Mouse (Mus musculus): Measurements from ENCODE around the gene Cyp19a1. TPM values are rescaled to one million over a fixed set of nuclear protein-coding genes. Genes with fewer than 3 reads are reported as not detected.

Cyp19a1 gene
- polyA plus RNA-seq, 1 experiment from 2014 or later, result not detected

- Histone ChIP-seq H3K4me3 (ENCODE audit: low read depth, low read length) (no peak overlapping the region), H3K4me2 (ENCODE audit: low read depth, low read length) (no peak overlapping the region), H3K27me3 (ENCODE audit: insufficient read depth, low read length) (no peaks in the 10 kb centered on the region), H3K27ac (ENCODE audit: low read depth) (no peak overlapping the region), H3K9ac (replicated peaks) (no peak overlapping the region), H3K9me3 (ENCODE audit: low read length) (no peaks in the 10 kb centered on the region), H3K4me1 (ENCODE audit: insufficient read depth) (no peaks in the 10 kb centered on the region), H3K36me3 (replicated peaks; ENCODE audit: insufficient read depth, low read length) (no peaks in the 10 kb centered on the region)
- ATAC-seq (peak; percentile 82), DNase-seq (no peak)
- TF ChIP-seq CTCF (IDR thresholded peaks at IDR 0.05; ENCODE audit: low read depth) (no peak), EP300 (IDR thresholded peaks at IDR 0.05; ENCODE audit: low read depth) (no peak)
- 55% methylated on average over 3 of the region's 3 CpGs for WGBS (ENCODE audit: insufficient replicate concordance)
These were observed 31.5 kb upstream of the Cyp19a1 start for GRCm38 (mm10) chr9:54299389-54299788.

- no peak overlapping the region for H3K27ac ChIP-seq (ENCODE audit: low read depth)
- H3K4me1 ChIP-seq (ENCODE audit: insufficient read depth), result no peaks in the 10 kb centered on the region
- no peaks in the 10 kb centered on the region for H3K36me3 ChIP-seq (replicated peaks; ENCODE audit: insufficient read depth, low read length)
- DNase-seq, result no peak
- no peak overlapping the region for H3K9ac ChIP-seq (replicated peaks)
- H3K27me3 ChIP-seq (ENCODE audit: insufficient read depth, low read length), result peaks cover 21% of the 10 kb centered on the region
- no peaks in the 10 kb centered on the region for H3K9me3 ChIP-seq (ENCODE audit: low read length)
- no peak overlapping the region for H3K4me2 ChIP-seq (ENCODE audit: low read depth, low read length)
- no peak overlapping the region for H3K4me3 ChIP-seq (ENCODE audit: low read depth, low read length)
- no peak for ATAC-seq
- no peak for TF ChIP-seq CTCF (IDR thresholded peaks at IDR 0.05; ENCODE audit: low read depth)
- no peak for TF ChIP-seq EP300 (IDR thresholded peaks at IDR 0.05; ENCODE audit: low read depth)
- WGBS (ENCODE audit: insufficient replicate concordance), result 57% methylated on average over 5 of the region's 5 CpGs
These were observed 19.9 kb upstream of the Cyp19a1 start for GRCm38 (mm10) chr9:54287804-54288203.

GRCm38 (mm10) chr9:54286331-54286987, 18.5 kb upstream of the Cyp19a1 start, which contains the start of gene Gldn:
Gene Gldn (plus strand): TSS chr9:54286486.
- Histone ChIP-seq H3K27ac (ENCODE audit: low read depth) (no peak within 1 kb of the TSS), H3K36me3 (replicated peaks; ENCODE audit: insufficient read depth, low read length) (no peaks in the 10 kb centered on the region), H3K4me2 (ENCODE audit: low read depth, low read length) (peak within 1 kb of the TSS; percentile 26), H3K4me3 (ENCODE audit: low read depth, low read length) (0 out of 2 replicates have a peak within 1 kb of the TSS, but pooled peaks have one; percentile 8), H3K9ac (replicated peaks) (no peak within 1 kb of the TSS), H3K9me3 (ENCODE audit: low read length) (no peaks in the 10 kb centered on the region), H3K4me1 (ENCODE audit: insufficient read depth) (no peaks in the 10 kb centered on the region), H3K27me3 (ENCODE audit: insufficient read depth, low read length) (peaks cover 21% of the 10 kb centered on the region)
- ATAC-seq, result no peak
- DNase-seq, result no peak
- no peak for TF ChIP-seq CTCF (IDR thresholded peaks at IDR 0.05; ENCODE audit: low read depth)
- no peak for TF ChIP-seq EP300 (IDR thresholded peaks at IDR 0.05; ENCODE audit: low read depth)
- 4% methylated on average over 61 of the region's 61 CpGs for WGBS (ENCODE audit: insufficient replicate concordance)

GRCm38 (mm10) chr9:54279046-54279589, 11.2 kb upstream of the Cyp19a1 start:
- H3K4me2 ChIP-seq (ENCODE audit: low read depth, low read length), result no peak overlapping the region
- no peak overlapping the region for H3K27ac ChIP-seq (ENCODE audit: low read depth)
- no peaks in the 10 kb centered on the region for H3K9me3 ChIP-seq (ENCODE audit: low read length)
- H3K36me3 ChIP-seq (replicated peaks; ENCODE audit: insufficient read depth, low read length), result no peaks in the 10 kb centered on the region
- no peak for DNase-seq
- no peak overlapping the region for H3K4me3 ChIP-seq (ENCODE audit: low read depth, low read length)
- TF ChIP-seq EP300 (IDR thresholded peaks at IDR 0.05; ENCODE audit: low read depth) (no peak), CTCF (IDR thresholded peaks at IDR 0.05; ENCODE audit: low read depth) (no peak)
- WGBS (ENCODE audit: insufficient replicate concordance), result 75% methylated on average over 12 of the region's 12 CpGs
- no peak overlapping the region for H3K9ac ChIP-seq (replicated peaks)
- ATAC-seq, result no peak
- H3K4me1 ChIP-seq (ENCODE audit: insufficient read depth), result no peaks in the 10 kb centered on the region
- no peaks in the 10 kb centered on the region for H3K27me3 ChIP-seq (ENCODE audit: insufficient read depth, low read length)

DNA sequence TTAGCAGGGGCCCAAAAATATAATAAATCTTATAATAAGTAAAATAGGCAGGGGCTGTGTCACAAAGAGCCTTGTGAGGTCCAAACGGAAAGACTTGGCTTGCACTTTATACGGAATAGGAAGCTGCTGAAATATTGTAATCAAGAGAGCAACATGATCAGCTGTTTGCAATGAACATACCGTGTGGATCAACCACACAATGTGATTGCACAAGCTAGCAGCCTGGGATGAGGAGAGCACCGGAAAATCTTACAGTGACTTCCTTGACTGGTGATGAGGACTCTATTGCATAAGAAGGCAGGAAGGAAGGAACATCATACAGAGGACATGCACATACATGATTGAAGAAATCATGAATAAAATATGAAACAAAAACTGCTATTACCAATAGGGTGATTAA, 7.4 kb upstream of the Cyp19a1 start:
- H3K27ac ChIP-seq (ENCODE audit: low read depth), result no peak overlapping the region
- no peak overlapping the region for H3K9ac ChIP-seq (replicated peaks)
- no peaks in the 10 kb centered on the region for H3K36me3 ChIP-seq (replicated peaks; ENCODE audit: insufficient read depth, low read length)
- no peak for DNase-seq
- H3K4me3 ChIP-seq (ENCODE audit: low read depth, low read length), result no peak overlapping the region
- no peaks in the 10 kb centered on the region for H3K9me3 ChIP-seq (ENCODE audit: low read length)
- no peaks in the 10 kb centered on the region for H3K4me1 ChIP-seq (ENCODE audit: insufficient read depth)
- H3K27me3 ChIP-seq (ENCODE audit: insufficient read depth, low read length), result no peaks in the 10 kb centered on the region
- no peak overlapping the region for H3K4me2 ChIP-seq (ENCODE audit: low read depth, low read length)
- WGBS (ENCODE audit: insufficient replicate concordance), result 75% methylated on average over 4 of the region's 4 CpGs
- TF ChIP-seq CTCF (IDR thresholded peaks at IDR 0.05; ENCODE audit: low read depth) (no peak), EP300 (IDR thresholded peaks at IDR 0.05; ENCODE audit: low read depth) (no peak)
- no peak for ATAC-seq

DNA sequence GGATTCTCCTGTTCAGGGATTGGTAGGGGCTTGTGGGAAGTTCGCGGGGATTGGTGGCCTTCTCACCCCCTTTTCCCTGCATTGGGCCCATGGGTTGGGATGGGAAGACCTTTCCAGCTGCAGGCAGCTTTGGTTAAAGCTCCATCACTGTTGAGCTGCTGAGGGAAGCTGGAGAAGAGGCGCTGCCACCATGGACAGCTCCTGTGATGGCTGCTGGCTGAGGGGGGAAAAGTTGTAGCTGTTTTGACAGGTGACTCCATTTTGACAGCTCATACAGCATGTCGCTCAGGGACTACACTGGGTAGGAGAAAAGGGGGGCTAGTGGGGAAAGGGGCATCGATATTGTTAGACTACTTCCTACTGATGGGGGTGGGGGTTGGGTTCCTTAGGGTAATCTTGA, 3.0 kb upstream of the Cyp19a1 start:
- H3K9ac ChIP-seq (replicated peaks), result no peak overlapping the region
- H3K36me3 ChIP-seq (replicated peaks; ENCODE audit: insufficient read depth, low read length), result no peaks in the 10 kb centered on the region
- no peaks in the 10 kb centered on the region for H3K9me3 ChIP-seq (ENCODE audit: low read length)
- H3K4me2 ChIP-seq (ENCODE audit: low read depth, low read length), result no peak overlapping the region
- no peaks in the 10 kb centered on the region for H3K27me3 ChIP-seq (ENCODE audit: insufficient read depth, low read length)
- H3K4me3 ChIP-seq (ENCODE audit: low read depth, low read length), result no peak overlapping the region
- no peaks in the 10 kb centered on the region for H3K4me1 ChIP-seq (ENCODE audit: insufficient read depth)
- TF ChIP-seq CTCF (IDR thresholded peaks at IDR 0.05; ENCODE audit: low read depth), result no peak
- TF ChIP-seq EP300 (IDR thresholded peaks at IDR 0.05; ENCODE audit: low read depth), result no peak
- ATAC-seq (no peak), DNase-seq (no peak)
- WGBS (ENCODE audit: insufficient replicate concordance), result 38% methylated on average over 5 of the region's 5 CpGs
- no peak overlapping the region for H3K27ac ChIP-seq (ENCODE audit: low read depth)
